Mouse (Mus musculus) kidney, embryonic 14.5 days (tissue): ENCODE measurements at regions not wholly inside any gene's neighbourhood (a gene's known extent, or its start where the extent isn't known, plus 50 kb on each side); places are given as distances from the start of the nearest gene placed in this dataset.
"Not testable (repeated sequence)": the region's sequence is repeated elsewhere in the genome, so short reads cannot be mapped to it uniquely, and the experiment has no call there.

Source experiments
- ATAC-seq: fragments of 200-750 bp; cut with Nextera tagmentation; 2 replicates; pipeline ENCODE4 v1.8.0; 2017; ENCODE audit warnings: moderate number of reproducible peaks, mild to moderate bottlenecking, moderate TSS enrichment, moderate library complexity; ENCODE audit not compliant: low FRiP score, low TSS enrichment
- H3K27ac ChIP-seq: fragments of 300-500 bp; sonication (generic); 2 replicates; pipeline ENCODE4 v1.5.1; 2014; ENCODE audit warnings: low read depth, mild to moderate bottlenecking, low read length, moderate library complexity, mixed read lengths
- H3K27me3 ChIP-seq: fragments of 300-500 bp; sonication (generic); 2 replicates; pipeline ENCODE4 v1.6.1; 2014; ENCODE audit warnings: mild to moderate bottlenecking, low read length; ENCODE audit not compliant: control insufficient read depth, insufficient read depth
- H3K36me3 ChIP-seq: fragments of 300-500 bp; sonication (generic); 2 replicates; pipeline ENCODE4 v1.6.1; 2014; ENCODE audit warnings: low read length, mixed read lengths; ENCODE audit not compliant: control insufficient read depth, insufficient read depth
- H3K4me1 ChIP-seq: fragments of 300-500 bp; sonication (generic); 2 replicates; pipeline ENCODE4 v1.6.1; 2014; ENCODE audit warnings: low read length, mixed read lengths; ENCODE audit not compliant: control insufficient read depth, insufficient read depth
- H3K4me2 ChIP-seq: fragments of 300-500 bp; sonication (generic); replicated peaks from 2 replicates; pipeline ENCODE4 v1.6.1; 2014; ENCODE audit warnings: low read depth, mild to moderate bottlenecking, low read length
- H3K4me3 ChIP-seq: fragments of 300-500 bp; sonication (generic); 2 replicates; pipeline ENCODE4 v1.5.1; 2014; ENCODE audit warnings: mild to moderate bottlenecking, low read length
- H3K9ac ChIP-seq: fragments of 300-500 bp; sonication (generic); 2 replicates; pipeline ENCODE4 v1.6.1; 2014; ENCODE audit warnings: low read depth, mild to moderate bottlenecking, low read length, moderate library complexity
- H3K9me3 ChIP-seq: fragments of 300-500 bp; sonication (generic); 2 replicates; pipeline ENCODE4 v1.6.1; 2016; ENCODE audit warnings: low read length; ENCODE audit not compliant: control insufficient read depth
- WGBS: fragments of 180-500 bp; shearing (Covaris S2); extraction: QIAGEN DNeasy Blood & Tissue Kit; methylation state at CpG from one replicate; pipeline ENCODE4 v1.1.7; 2014; 5-methylcytosine and 5-hydroxymethylcytosine counted together

DNA sequence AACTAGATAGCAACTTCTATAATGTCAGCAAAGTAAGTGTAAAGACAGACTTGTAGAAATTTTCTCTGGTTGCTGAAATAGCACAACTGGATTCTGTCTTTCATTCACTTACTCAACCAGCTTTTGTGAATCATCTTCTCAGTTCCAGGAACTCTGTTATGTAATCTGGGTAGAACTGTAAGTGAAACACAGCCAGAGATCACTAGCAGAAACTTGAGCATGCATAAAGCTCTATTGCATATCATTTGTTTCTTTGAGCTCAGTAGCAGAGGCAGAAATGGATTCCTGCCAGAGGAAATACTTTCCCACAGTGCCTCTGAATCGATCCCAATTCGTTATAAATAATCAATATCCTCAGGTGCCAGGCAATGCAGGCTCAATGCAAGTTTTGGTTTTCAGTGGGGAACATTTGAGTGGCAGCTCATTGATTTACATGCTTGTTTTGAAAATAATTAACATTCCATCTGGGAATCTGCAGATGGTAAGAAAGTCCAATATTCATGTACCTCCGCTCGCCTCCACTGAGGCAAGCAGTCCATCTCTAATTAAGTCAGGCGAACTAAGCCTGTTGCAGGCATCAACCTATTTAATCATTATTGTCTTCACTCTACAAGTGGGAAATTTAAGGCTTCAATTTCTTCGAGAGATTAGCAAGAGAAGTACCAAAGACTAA, 137.5 kb upstream of the Ghr start:
- Histone ChIP-seq H3K4me2 (no peak overlapping the region), H3K4me3 (no peak overlapping the region), H3K9me3 (no peaks in the 10 kb centered on the region), H3K27me3 (no peaks in the 10 kb centered on the region), H3K9ac (no peak overlapping the region), H3K36me3 (no peaks in the 10 kb centered on the region), H3K27ac (no peak overlapping the region), H3K4me1 (no peaks in the 10 kb centered on the region)
- WGBS = 90% methylated on average over 6 of the region's 6 CpGs
- ATAC-seq = no peak

GRCm38 (mm10) chr15:3711764-3712163, 128.5 kb upstream of the Ghr start:
- ATAC-seq = no peak
- H3K27ac ChIP-seq = no peak overlapping the region
- no peak overlapping the region for H3K9ac ChIP-seq
- no peaks in the 10 kb centered on the region for H3K4me1 ChIP-seq
- no peaks in the 10 kb centered on the region for H3K27me3 ChIP-seq
- 92% methylated on average over 1 of the region's 1 CpGs for WGBS
- H3K9me3 ChIP-seq = no peaks in the 10 kb centered on the region
- H3K4me2 ChIP-seq = no peak overlapping the region
- no peak overlapping the region for H3K4me3 ChIP-seq
- H3K36me3 ChIP-seq = no peaks in the 10 kb centered on the region

DNA sequence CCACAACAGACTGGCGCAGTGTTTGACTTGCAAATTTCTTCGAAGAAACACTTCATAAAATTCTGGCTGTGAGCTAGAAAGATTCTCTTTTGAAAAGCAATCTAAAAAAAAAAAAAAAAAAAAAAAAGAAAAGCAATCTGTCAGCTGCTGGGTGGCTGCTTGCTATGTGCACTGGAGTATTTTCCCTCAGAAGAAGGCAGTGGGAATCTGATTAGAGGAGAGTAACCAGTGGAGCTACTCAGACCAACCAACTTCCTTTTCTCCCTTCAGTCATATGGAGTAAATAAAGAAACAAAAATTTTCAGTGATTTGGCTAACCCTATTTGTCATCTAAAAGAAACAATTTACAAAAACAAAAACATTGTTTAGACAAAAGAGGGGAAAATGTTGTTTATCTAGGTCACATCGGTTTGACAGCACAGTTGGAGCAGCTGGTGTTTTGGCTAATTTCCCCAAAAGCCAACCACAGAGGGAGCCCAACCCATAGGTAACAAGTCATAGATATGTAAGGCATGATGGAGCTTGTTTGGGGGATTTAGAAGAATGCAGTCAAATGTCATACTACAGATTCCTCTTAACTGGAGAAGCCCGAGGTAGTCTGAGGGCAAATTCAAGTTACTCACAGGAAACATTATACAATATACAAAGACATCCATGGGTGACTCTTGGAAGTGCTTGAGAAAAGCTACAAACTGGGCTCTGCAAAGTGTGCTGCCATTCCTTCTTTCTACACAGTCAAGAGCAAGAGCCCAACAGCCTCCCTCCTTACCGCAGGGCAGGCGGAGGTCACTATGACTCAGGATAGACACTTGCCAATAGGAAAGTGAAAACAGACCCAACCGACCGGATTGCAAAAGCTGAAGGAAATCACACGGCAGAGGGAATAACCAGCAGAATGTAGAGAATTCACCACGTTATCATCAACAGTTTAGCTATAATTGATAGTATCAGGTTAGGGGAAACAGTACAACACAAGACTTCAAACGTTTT, 124.1 kb upstream of the Ghr start:
- no peak overlapping the region for H3K4me2 ChIP-seq
- H3K27ac ChIP-seq = no peak overlapping the region
- no peak for ATAC-seq
- H3K4me3 ChIP-seq = no peak overlapping the region
- 79% methylated on average over 11 of the region's 11 CpGs for WGBS
- H3K36me3 ChIP-seq = no peaks in the 10 kb centered on the region
- no peaks in the 10 kb centered on the region for H3K9me3 ChIP-seq
- H3K9ac ChIP-seq = no peak overlapping the region
- no peaks in the 10 kb centered on the region for H3K27me3 ChIP-seq
- no peaks in the 10 kb centered on the region for H3K4me1 ChIP-seq

GRCm38 (mm10) chr15:3699234-3699814, 116.0 kb upstream of the Ghr start:
- no peaks in the 10 kb centered on the region for H3K36me3 ChIP-seq
- no peaks in the 10 kb centered on the region for H3K4me1 ChIP-seq
- H3K9ac ChIP-seq = no peak overlapping the region
- no peaks in the 10 kb centered on the region for H3K9me3 ChIP-seq
- no peak for ATAC-seq
- H3K27me3 ChIP-seq = no peaks in the 10 kb centered on the region
- H3K27ac ChIP-seq = no peak overlapping the region
- 90% methylated on average over 4 of the region's 4 CpGs for WGBS
- H3K4me2 ChIP-seq = no peak overlapping the region
- no peak overlapping the region for H3K4me3 ChIP-seq

DNA sequence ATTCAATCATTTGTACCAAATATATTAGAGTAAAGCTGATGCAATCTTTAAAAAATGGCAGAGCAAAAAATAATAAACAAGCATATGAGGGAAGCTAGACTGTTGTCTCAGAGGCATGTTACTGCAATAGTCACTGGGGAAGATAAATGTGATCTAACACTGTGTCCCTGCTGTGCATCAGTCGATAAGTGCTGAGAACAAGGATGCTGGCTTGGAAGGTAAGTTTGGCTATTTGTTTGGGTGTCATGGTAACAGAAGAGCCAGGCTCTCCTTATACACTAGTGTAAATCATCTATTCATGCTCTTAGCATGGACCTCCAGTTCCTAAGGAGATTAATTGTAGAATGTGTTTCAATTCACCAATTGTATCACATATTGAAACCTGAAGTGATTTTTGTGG, 102.0 kb upstream of the Ghr start:
- 78% methylated on average over 1 of the region's 1 CpGs for WGBS
- Histone ChIP-seq H3K27me3 (no peaks in the 10 kb centered on the region), H3K9ac (no peak overlapping the region), H3K4me3 (no peak overlapping the region), H3K27ac (no peak overlapping the region), H3K36me3 (no peaks in the 10 kb centered on the region), H3K4me1 (no peaks in the 10 kb centered on the region), H3K4me2 (no peak overlapping the region), H3K9me3 (no peaks in the 10 kb centered on the region)
- ATAC-seq = no peak

- not testable (repeated sequence) for ATAC-seq, H3K9me3 ChIP-seq, H3K9ac ChIP-seq, H3K4me2 ChIP-seq, H3K27ac ChIP-seq, H3K36me3 ChIP-seq, H3K4me1 ChIP-seq, H3K27me3 ChIP-seq, H3K4me3 ChIP-seq
- WGBS = 50% methylated on average over 4 of the region's 4 CpGs
These were observed 93.7 kb upstream of the Ghr start for GRCm38 (mm10) chr15:3677026-3677425.

GRCm38 (mm10) chr15:3672586-3672985, 89.3 kb upstream of the Ghr start:
- H3K4me1 ChIP-seq = no peaks in the 10 kb centered on the region
- H3K9me3 ChIP-seq = no peaks in the 10 kb centered on the region
- H3K4me2 ChIP-seq = no peak overlapping the region
- ATAC-seq = no peak
- no peaks in the 10 kb centered on the region for H3K27me3 ChIP-seq
- H3K27ac ChIP-seq = no peak overlapping the region
- no peak overlapping the region for H3K9ac ChIP-seq
- H3K36me3 ChIP-seq = no peaks in the 10 kb centered on the region
- H3K4me3 ChIP-seq = no peak overlapping the region
- 81% methylated on average over 2 of the region's 2 CpGs for WGBS

DNA sequence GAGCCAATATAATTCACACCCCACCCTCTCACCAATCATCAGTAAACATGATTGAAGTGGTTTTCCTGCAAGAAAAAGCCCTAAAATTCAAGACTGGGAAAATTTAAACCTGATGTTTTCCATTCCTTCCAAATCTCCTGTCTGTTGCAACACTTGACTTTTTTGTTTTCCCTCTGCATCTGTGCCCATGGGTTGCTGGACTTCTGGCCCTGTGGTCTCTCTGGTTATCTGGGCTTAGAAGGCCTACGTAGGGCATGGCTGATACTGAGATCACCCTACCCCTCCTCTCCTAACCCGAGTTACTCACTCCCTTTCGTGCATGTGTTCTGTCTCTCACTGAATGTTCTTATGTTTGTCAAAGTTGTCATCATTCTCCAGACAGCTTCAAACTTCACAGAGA, 87.9 kb upstream of the Ghr start:
- Histone ChIP-seq H3K4me1 (no peaks in the 10 kb centered on the region), H3K4me3 (no peak overlapping the region), H3K36me3 (no peaks in the 10 kb centered on the region), H3K9ac (no peak overlapping the region), H3K4me2 (no peak overlapping the region), H3K9me3 (no peaks in the 10 kb centered on the region), H3K27ac (no peak overlapping the region), H3K27me3 (no peaks in the 10 kb centered on the region)
- 89% methylated on average over 3 of the region's 3 CpGs for WGBS
- ATAC-seq = no peak

GRCm38 (mm10) chr15:3669411-3669810, 86.1 kb upstream of the Ghr start:
- 82% methylated on average over 1 of the region's 1 CpGs for WGBS
- ATAC-seq = no peak
- Histone ChIP-seq H3K27ac (no peak overlapping the region), H3K4me3 (no peak overlapping the region), H3K4me2 (no peak overlapping the region), H3K9me3 (no peaks in the 10 kb centered on the region), H3K9ac (no peak overlapping the region), H3K36me3 (no peaks in the 10 kb centered on the region), H3K4me1 (no peaks in the 10 kb centered on the region), H3K27me3 (no peaks in the 10 kb centered on the region)
